Mouse (Mus musculus): ENCODE results near the gene Slmap. TPM values are rescaled to one million over a fixed set of nuclear protein-coding genes. Genes with fewer than 3 reads are reported as not detected.
"Not testable (repeated sequence)": the region's sequence is repeated elsewhere in the genome, so short reads cannot be mapped to it uniquely, and the experiment has no call there.

Gene Slmap
- total RNA-seq, 2 experiments from 2014 or later, result 94.8 to 116 TPM

GRCm38 (mm10) chr14:26417088-26417487 is 117.6 kb downstream of the Slmap start:
- DNase-seq (ENCODE audit: low spot score in 2 of 2), result no peak

- DNase-seq (ENCODE audit: low spot score in 2 of 2), result no peak
Measured at GRCm38 (mm10) chr14:26413581-26413980, 121.2 kb downstream of the Slmap start.

- no peak for DNase-seq (ENCODE audit: low spot score in 2 of 2)
Measured at GRCm38 (mm10) chr14:26406746-26407145, 128.0 kb downstream of the Slmap start.

GRCm38 (mm10) chr14:26398508-26399160 is 136.1 kb downstream of the Slmap start:
- no peak for DNase-seq (ENCODE audit: low spot score in 2 of 2)

- DNase-seq (ENCODE audit: low spot score in 2 of 2), result no peak
Measured at GRCm38 (mm10) chr14:26391866-26392265, 142.9 kb downstream of the Slmap start.

- not testable (repeated sequence) for DNase-seq (ENCODE audit: low spot score in 2 of 2)
Measured at GRCm38 (mm10) chr14:26388961-26389360, 145.8 kb downstream of the Slmap start.

- not testable (repeated sequence) for DNase-seq (ENCODE audit: low spot score in 2 of 2)
Measured at GRCm38 (mm10) chr14:26386999-26387398, 147.7 kb downstream of the Slmap start.

GRCm38 (mm10) chr14:26385659-26386058 is 149.1 kb downstream of the Slmap start:
- not testable (repeated sequence) for DNase-seq (ENCODE audit: low spot score in 2 of 2)

GRCm38 (mm10) chr14:26379071-26379470 is 155.7 kb downstream of the Slmap start:
- DNase-seq (ENCODE audit: low spot score in 2 of 2), result no peak

GRCm38 (mm10) chr14:26376652-26377051 is 158.1 kb downstream of the Slmap start:
- peak in 1 of 2 experiments; percentile 65 for DNase-seq (ENCODE audit: low spot score in 2 of 2)

Other genes with a start within 250 kb of the Slmap start
- 10 to 100 TPM; 21.5 to 24.3 TPM for gene Dennd6a, start 38.9 kb upstream of the Slmap start, total RNA-seq (2021)
- gene Arf4, start 103.1 kb upstream of the Slmap start, total RNA-seq (2021), result 100 to 1,000 TPM; 169 to 185 TPM
- gene Pde12, start 135.0 kb upstream of the Slmap start, total RNA-seq (2021), result 1 to 10 TPM; 4.6 to 5.6 TPM
- gene Dnah12, start 158.3 kb upstream of the Slmap start, total RNA-seq (2021), result under 1 TPM; 0.15 to 0.16 TPM